Mouse (Mus musculus) stomach, embryonic 14.5 days (tissue): ENCODE results near the gene Acvr1b. TPM values are rescaled to one million over a fixed set of nuclear protein-coding genes. Genes with fewer than 3 reads are reported as not detected.

Experiments used
- ATAC-seq: fragments of 200-750 bp; cut with Nextera tagmentation; 2 replicates; pipeline ENCODE4 v1.8.0; 2017; ENCODE audit warnings: low read depth, moderate TSS enrichment; ENCODE audit not compliant: insufficient number of reproducible peaks, insufficient read depth, low FRiP score
- H3K27ac ChIP-seq: fragments of 300-500 bp; sonication (generic); 2 replicates; pipeline ENCODE4 v1.5.1; 2014; ENCODE audit warnings: mild to moderate bottlenecking, low read length, moderate library complexity, mixed read lengths
- H3K27me3 ChIP-seq: fragments of 300-500 bp; sonication (generic); 2 replicates; pipeline ENCODE4 v1.6.1; 2014; ENCODE audit warnings: low read length, control low read depth, mixed read lengths; ENCODE audit not compliant: control insufficient read depth, insufficient read depth
- H3K36me3 ChIP-seq: fragments of 300-500 bp; sonication (generic); 2 replicates; pipeline ENCODE4 v1.6.1; 2014; ENCODE audit warnings: mild to moderate bottlenecking, control low read depth, low read length, moderate library complexity, mixed read lengths; ENCODE audit not compliant: control insufficient read depth, insufficient read depth
- H3K4me1 ChIP-seq: fragments of 300-500 bp; sonication (generic); 2 replicates; pipeline ENCODE4 v1.6.1; 2014; ENCODE audit warnings: low read length, control low read depth, mixed read lengths; ENCODE audit not compliant: control insufficient read depth, insufficient read depth
- H3K4me2 ChIP-seq: fragments of 300-500 bp; sonication (generic); replicated peaks from 2 replicates; pipeline ENCODE4 v1.6.1; 2014; ENCODE audit warnings: low read depth, low read length, control low read depth
- H3K4me3 ChIP-seq: fragments of 300-500 bp; sonication (generic); 2 replicates; pipeline ENCODE4 v1.5.1; 2014; ENCODE audit warnings: low read depth, low read length, control low read depth
- H3K9ac ChIP-seq: fragments of 300-500 bp; sonication (generic); replicated peaks from 2 replicates; pipeline ENCODE4 v1.6.1; 2014; ENCODE audit warnings: low read depth, mild to moderate bottlenecking, control low read depth, low read length, moderate library complexity, mixed read lengths
- H3K9me3 ChIP-seq: fragments of 300-500 bp; sonication (generic); 2 replicates; pipeline ENCODE4 v1.6.1; 2016; ENCODE audit warnings: low read depth, low read length, control low read depth; ENCODE audit not compliant: control insufficient read depth
- WGBS: fragments of 180-500 bp; shearing (Covaris S2); extraction: QIAGEN DNeasy Blood & Tissue Kit; methylation state at CpG from one replicate; pipeline ENCODE4 v1.1.7; 2014; 5-methylcytosine and 5-hydroxymethylcytosine counted together
- polyA plus RNA-seq: library from polyadenylated mRNA; unstranded; fragments of >200 nt; fragmentation: Nextera tagmentation; extraction: Ambion mirVana; gene quantifications from 2 replicates; pipeline ENCODE4 v1.2.1, GENCODE M21; 2014

Gene Acvr1b
- polyA plus RNA-seq, 1 experiment from 2014 or later: 11.5 TPM

DNA sequence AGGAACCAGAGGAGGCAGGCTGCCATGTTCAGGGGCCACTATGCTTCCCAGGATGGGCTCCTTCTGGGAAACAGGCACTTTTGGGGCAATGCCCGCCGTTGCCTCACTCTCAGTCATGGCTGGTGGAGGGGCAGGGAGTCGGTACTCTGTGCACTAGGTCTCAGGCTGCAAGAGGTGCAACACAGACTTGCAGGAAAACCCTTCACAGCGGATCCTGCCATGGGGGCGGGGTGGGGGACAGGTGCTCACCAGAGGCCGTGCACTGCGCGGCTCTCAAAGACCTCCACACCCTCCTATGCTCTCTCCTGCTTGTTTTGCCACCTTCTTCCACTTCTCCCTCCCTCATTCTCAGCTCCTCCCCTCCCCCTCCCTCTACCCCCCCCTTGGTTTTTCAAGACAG, 31.2 kb upstream of the Acvr1b start:
- Histone ChIP-seq H3K9ac (no peak overlapping the region), H3K4me1 (peaks cover 51% of the 10 kb centered on the region), H3K36me3 (no peaks in the 10 kb centered on the region), H3K4me3 (no peak overlapping the region), H3K9me3 (no peaks in the 10 kb centered on the region), H3K27me3 (no peaks in the 10 kb centered on the region), H3K27ac (no peak overlapping the region), H3K4me2 (no peak overlapping the region)
- 49% methylated on average over 8 of the region's 8 CpGs for WGBS
- ATAC-seq: no peak

DNA sequence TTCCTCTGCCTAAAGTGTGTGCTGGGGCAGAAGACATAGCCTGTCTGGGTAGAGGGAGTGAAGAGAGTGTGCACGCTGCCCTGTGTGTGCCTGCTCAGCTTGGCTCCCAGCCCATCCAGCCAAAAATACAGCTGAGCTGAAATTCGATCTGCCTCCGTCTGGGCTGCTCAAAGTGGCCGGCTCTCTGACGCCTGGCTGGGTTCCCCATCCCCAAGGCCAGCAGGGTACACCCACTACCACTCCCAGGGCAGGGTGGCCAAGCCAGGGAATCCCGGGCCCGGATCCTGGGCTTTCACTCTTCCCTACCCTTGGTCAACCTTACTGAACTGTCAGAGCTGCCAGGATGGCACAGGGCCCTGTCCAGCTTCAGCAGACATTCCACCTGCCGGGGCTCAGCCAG, 30.4 kb upstream of the Acvr1b start:
- 22% methylated on average over 8 of the region's 8 CpGs for WGBS
- H3K36me3 ChIP-seq: no peaks in the 10 kb centered on the region
- no peaks in the 10 kb centered on the region for H3K27me3 ChIP-seq
- no peak for ATAC-seq
- H3K4me3 ChIP-seq: no peak overlapping the region
- H3K27ac ChIP-seq: no peak overlapping the region
- peaks cover 59% of the 10 kb centered on the region for H3K4me1 ChIP-seq
- no peak overlapping the region for H3K9ac ChIP-seq
- no peaks in the 10 kb centered on the region for H3K9me3 ChIP-seq
- no peak overlapping the region for H3K4me2 ChIP-seq

DNA sequence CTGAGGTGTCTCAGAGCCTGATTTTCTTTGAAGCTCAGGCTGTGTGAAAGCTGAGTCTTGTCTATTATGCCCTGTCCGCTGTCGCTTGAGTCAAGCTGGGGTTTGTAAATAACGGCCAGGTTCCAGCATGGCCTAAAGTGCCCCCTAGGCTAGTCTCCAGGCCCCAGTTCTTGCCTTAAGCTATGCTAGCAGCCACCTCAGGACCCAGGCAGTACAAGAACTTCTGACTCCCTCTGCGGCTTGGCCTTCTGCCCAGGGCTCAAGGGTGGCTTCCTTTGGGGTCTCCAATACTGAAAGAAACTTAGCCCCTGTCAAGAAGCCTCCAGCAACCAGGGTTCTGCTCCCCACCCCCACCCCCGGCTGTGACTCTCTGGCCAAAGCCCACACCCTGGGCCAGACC, 29.7 kb upstream of the Acvr1b start:
- no peak overlapping the region for H3K9ac ChIP-seq
- ATAC-seq: no peak
- H3K27ac ChIP-seq: peak overlapping the region; percentile 27; the same call in 1 of the 2 replicates
- no peaks in the 10 kb centered on the region for H3K27me3 ChIP-seq
- H3K9me3 ChIP-seq: no peaks in the 10 kb centered on the region
- peaks cover 56% of the 10 kb centered on the region for H3K4me1 ChIP-seq
- 79% methylated on average over 5 of the region's 5 CpGs for WGBS
- no peak overlapping the region for H3K4me2 ChIP-seq
- H3K4me3 ChIP-seq: no peak overlapping the region
- H3K36me3 ChIP-seq: no peaks in the 10 kb centered on the region

DNA sequence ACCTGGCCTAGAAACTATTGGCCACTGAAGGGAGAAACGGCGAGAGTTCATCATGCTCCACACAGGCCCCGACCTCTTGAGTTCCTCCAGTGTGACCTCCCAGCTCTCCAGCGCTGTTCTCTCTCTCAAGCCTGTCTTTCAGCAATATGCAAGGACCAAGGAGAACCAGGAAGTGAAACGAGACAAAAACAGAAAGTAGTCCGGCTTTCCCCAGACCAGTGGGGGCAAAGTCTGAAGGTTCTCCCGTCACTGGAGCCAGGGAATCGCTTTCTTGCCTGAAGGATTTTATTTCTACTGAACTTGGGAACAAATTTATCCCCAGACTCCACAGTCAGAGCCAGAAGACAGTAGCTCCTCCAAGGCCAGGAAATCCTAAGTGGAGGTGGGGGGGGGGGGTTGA, 29.1 kb upstream of the Acvr1b start:
- Histone ChIP-seq H3K27me3 (no peaks in the 10 kb centered on the region), H3K36me3 (no peaks in the 10 kb centered on the region), H3K4me2 (peak overlapping the region; percentile 29; the same call in 1 of the 2 replicates), H3K9me3 (no peaks in the 10 kb centered on the region), H3K9ac (no peak overlapping the region), H3K4me1 (peaks cover 50% of the 10 kb centered on the region), H3K27ac (peak overlapping the region; percentile 27; the same call in 1 of the 2 replicates), H3K4me3 (no peak overlapping the region)
- WGBS: 76% methylated on average over 8 of the region's 8 CpGs
- ATAC-seq: no peak

DNA sequence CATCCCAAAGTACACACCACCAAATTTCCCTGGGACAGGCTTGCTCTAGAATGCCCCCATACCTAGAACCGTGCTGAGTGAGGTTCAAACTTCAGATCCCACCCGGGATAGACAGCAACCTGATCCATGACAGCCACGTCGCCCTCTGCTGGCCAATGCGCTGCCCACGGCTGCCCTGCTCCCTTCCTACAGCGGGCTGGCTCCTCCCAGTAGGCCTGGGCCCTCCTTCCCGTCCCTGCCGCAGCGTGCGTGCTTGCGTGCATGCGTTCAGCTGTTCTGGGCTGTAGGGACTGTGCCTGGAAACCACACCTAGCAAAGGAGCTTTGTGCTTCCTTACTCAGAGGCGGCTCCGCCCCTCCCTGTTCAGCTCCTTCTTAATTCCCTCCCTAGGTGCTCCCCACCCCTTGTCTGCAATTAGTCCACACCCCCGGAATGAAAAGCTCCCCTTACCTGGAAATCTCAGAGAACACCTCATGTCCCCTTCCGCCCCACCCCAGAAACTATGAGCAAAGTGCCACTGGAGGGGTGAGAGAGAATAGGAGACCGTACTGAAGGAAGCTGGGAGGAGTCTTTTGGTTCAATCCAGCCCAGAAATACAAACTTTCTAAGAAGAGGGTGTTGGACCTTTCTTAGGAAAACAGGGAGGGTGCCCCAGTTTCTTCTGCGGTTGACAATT, 28.3 kb upstream of the Acvr1b start:
- peaks cover 42% of the 10 kb centered on the region for H3K4me1 ChIP-seq

DNA sequence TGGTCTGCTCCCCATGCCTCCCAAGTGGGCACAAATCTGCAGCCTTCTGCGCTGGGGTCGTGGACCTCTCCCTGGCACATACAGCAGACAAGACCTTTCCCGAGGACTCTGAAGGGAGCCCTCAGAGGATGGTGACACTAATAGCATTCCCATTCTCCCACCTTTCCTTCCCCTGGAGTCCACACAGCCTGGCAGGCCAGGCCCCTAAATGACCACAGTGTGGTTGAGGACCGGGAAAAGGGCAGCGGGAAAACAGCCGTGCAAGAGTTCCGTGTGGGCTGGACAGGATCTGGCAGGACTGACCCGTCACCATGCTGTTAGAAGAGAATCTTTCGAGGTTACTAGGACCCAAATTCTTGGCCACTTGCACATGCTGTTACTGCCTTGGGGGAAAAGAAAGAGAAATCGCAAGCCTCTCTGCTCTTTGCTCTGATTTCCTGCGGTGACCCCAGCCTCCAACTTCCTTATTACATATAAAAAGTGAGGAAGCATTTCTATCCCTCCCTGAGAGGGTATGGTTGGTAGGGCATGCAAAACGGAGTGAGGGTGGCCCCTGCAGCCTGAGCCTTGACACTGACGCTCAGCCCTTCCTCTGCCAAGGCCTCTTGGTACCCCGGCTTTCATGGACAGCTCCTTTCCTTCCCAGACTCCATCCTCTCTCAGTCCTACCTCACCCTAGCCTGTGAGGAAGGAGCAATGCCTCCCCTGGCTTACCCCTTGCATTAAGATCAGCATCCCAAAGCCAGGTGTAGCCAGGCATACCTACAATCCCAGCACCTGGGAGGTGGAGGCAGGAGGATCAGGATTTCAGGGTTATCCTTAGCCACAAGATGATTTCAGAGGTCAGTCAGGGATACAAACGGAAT, 27.5 kb upstream of the Acvr1b start:
- no peak overlapping the region for H3K4me3 ChIP-seq
- H3K4me2 ChIP-seq: peak overlapping the region; percentile 29
- ATAC-seq: no peak
- 63% methylated on average over 15 of the region's 15 CpGs for WGBS
- peaks cover 38% of the 10 kb centered on the region for H3K4me1 ChIP-seq
- H3K27ac ChIP-seq: peak overlapping the region; percentile 72
- H3K9me3 ChIP-seq: no peaks in the 10 kb centered on the region
- H3K36me3 ChIP-seq: no peaks in the 10 kb centered on the region
- H3K9ac ChIP-seq: no peak overlapping the region
- no peaks in the 10 kb centered on the region for H3K27me3 ChIP-seq

More for the DNA sequence above, 28.3 kb upstream of the Acvr1b start:
- Histone ChIP-seq H3K9me3 (no peaks in the 10 kb centered on the region), H3K36me3 (no peaks in the 10 kb centered on the region), H3K27me3 (no peaks in the 10 kb centered on the region), H3K4me3 (no peak overlapping the region), H3K4me2 (peak overlapping the region; percentile 29), H3K9ac (no peak overlapping the region), H3K27ac (peak overlapping the region; percentile 72)
- WGBS: 7% methylated on average over 19 of the region's 19 CpGs
- peak; percentile 95 for ATAC-seq

DNA sequence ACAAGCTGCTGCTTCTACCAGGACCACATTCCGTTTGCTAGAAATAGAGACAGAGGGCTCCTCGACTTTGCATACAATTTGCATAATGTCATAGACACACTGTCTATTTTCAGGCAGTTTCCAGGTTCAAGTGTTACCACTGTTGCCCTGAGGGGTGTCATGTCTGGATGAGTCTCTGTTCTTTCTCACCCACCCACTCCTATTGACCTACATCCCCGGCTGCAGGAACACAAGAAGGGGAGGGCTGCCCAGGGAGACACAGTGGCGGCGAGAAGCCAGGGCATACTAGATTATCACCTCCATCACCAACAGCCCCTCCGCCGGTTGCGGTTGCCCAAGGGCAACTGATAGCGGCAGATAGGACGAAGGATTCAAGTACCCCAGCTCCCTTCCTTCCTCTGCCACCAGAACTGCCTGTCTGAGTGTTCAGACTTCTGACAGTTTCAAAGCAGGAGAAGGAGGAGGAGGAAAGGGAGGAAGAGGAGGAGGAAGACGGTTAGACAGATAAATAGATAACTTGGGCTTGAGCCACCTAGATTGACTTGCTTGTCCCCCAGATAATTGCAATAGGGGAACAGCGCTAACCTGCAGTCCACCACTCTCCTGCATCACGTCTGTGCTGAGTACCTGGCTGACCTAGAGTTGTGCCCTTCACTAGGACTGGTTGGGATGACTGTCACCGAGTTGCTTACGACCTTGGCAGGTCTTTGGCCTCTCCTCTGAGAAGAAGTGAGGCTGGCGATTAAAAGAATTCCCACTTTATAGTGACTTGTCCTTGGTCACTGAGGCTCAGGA, 26.6 kb upstream of the Acvr1b start:
- no peaks in the 10 kb centered on the region for H3K36me3 ChIP-seq
- ATAC-seq: no peak
- no peaks in the 10 kb centered on the region for H3K9me3 ChIP-seq
- H3K4me3 ChIP-seq: no peak overlapping the region
- WGBS: 74% methylated on average over 16 of the region's 16 CpGs
- H3K4me1 ChIP-seq: peaks cover 38% of the 10 kb centered on the region
- H3K9ac ChIP-seq: no peak overlapping the region
- no peaks in the 10 kb centered on the region for H3K27me3 ChIP-seq
- H3K27ac ChIP-seq: peak overlapping the region; percentile 1; the same call in 1 of the 2 replicates
- no peak overlapping the region for H3K4me2 ChIP-seq

DNA sequence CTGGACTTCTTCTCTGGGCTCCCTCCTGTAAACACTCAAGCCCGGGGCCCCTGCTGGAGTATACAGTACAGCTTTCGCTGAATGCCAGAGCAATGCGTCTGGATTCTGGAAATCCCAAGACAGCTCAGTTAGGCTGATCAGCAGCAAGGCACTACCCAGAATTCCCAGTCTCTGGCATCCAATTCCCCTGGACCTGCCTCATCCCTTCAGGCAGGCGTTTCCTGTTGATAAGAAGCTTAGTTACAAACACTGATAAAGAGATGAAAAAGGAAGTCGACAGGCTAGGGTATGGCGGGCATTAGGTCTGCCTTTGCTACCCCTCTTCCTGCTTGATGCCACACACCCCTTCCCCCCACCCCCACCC, 26.0 kb upstream of the Acvr1b start:
- no peaks in the 10 kb centered on the region for H3K9me3 ChIP-seq
- no peak overlapping the region for H3K9ac ChIP-seq
- WGBS: 19% methylated on average over 6 of the region's 6 CpGs
- no peaks in the 10 kb centered on the region for H3K36me3 ChIP-seq
- H3K27ac ChIP-seq: peak overlapping the region; percentile 1; the same call in 1 of the 2 replicates
- H3K4me1 ChIP-seq: peaks cover 34% of the 10 kb centered on the region
- no peak overlapping the region for H3K4me3 ChIP-seq
- ATAC-seq: no peak
- no peaks in the 10 kb centered on the region for H3K27me3 ChIP-seq
- no peak overlapping the region for H3K4me2 ChIP-seq
